Mouse (Mus musculus): Measurements from ENCODE around the gene Fshr. TPM values are rescaled to one million over a fixed set of nuclear protein-coding genes. Genes with fewer than 3 reads are reported as not detected.

Gene Fshr
- polyA plus RNA-seq, 1 experiment from 2014 or later = not detected

GRCm38 (mm10) chr17:88966028-88966427 lies 234.4 kb downstream of the Fshr start:
- WGBS = 72% methylated on average over 3 of the region's 3 CpGs
- Histone ChIP-seq H3K36me3 (no peaks in the 10 kb centered on the region), H3K9ac (replicated peaks) (no peak overlapping the region), H3K27me3 (no peaks in the 10 kb centered on the region), H3K27ac (no peak overlapping the region), H3K4me1 (replicated peaks) (no peaks in the 10 kb centered on the region), H3K4me2 (no peak overlapping the region), H3K4me3 (replicated peaks) (no peak overlapping the region), H3K9me3 (no peaks in the 10 kb centered on the region)
- ATAC-seq (ENCODE audit: insufficient number of reproducible peaks, insufficient read depth, low FRiP score, low TSS enrichment, low read depth) = no peak

- Histone ChIP-seq H3K9me3 (no peaks in the 10 kb centered on the region), H3K9ac (replicated peaks) (no peak overlapping the region), H3K4me2 (no peak overlapping the region), H3K27ac (no peak overlapping the region), H3K4me1 (replicated peaks) (no peaks in the 10 kb centered on the region), H3K27me3 (no peaks in the 10 kb centered on the region; the same call in 1 of the 2 replicates), H3K4me3 (replicated peaks) (no peak overlapping the region), H3K36me3 (no peaks in the 10 kb centered on the region)
- WGBS = 28% methylated on average over 5 of the region's 5 CpGs
- ATAC-seq (ENCODE audit: insufficient number of reproducible peaks, insufficient read depth, low FRiP score, low TSS enrichment, low read depth) = no peak
Measured at GRCm38 (mm10) chr17:88954011-88954410, 246.5 kb downstream of the Fshr start.

GRCm38 (mm10) chr17:88938153-88938681 lies 262.3 kb downstream of the Fshr start:
- H3K27me3 ChIP-seq = no peaks in the 10 kb centered on the region
- peaks cover 13% of the 10 kb centered on the region for H3K4me1 ChIP-seq (replicated peaks)
- H3K4me2 ChIP-seq = no peak overlapping the region
- H3K9me3 ChIP-seq = no peaks in the 10 kb centered on the region
- H3K36me3 ChIP-seq = no peaks in the 10 kb centered on the region
- 37% methylated on average over 4 of the region's 4 CpGs for WGBS
- no peak overlapping the region for H3K4me3 ChIP-seq (replicated peaks)
- H3K9ac ChIP-seq (replicated peaks) = no peak overlapping the region
- peak overlapping the region; percentile 53; the same call in 1 of the 2 replicates for H3K27ac ChIP-seq
- no peak for ATAC-seq (ENCODE audit: insufficient number of reproducible peaks, insufficient read depth, low FRiP score, low TSS enrichment, low read depth)

- peak overlapping the region; percentile 53; the same call in 1 of the 2 replicates for H3K27ac ChIP-seq
- no peak overlapping the region for H3K9ac ChIP-seq (replicated peaks)
- H3K4me2 ChIP-seq = no peak overlapping the region
- no peaks in the 10 kb centered on the region for H3K27me3 ChIP-seq
- peak; percentile 86; the same call in 1 of the 2 replicates for ATAC-seq (ENCODE audit: insufficient number of reproducible peaks, insufficient read depth, low FRiP score, low TSS enrichment, low read depth)
- no peaks in the 10 kb centered on the region for H3K9me3 ChIP-seq
- peaks cover 13% of the 10 kb centered on the region for H3K4me1 ChIP-seq (replicated peaks)
- no peak overlapping the region for H3K4me3 ChIP-seq (replicated peaks)
- H3K36me3 ChIP-seq = no peaks in the 10 kb centered on the region
- WGBS = 39% methylated on average over 7 of the region's 7 CpGs
Measured at GRCm38 (mm10) chr17:88937341-88938152, 262.9 kb downstream of the Fshr start.

- Histone ChIP-seq H3K36me3 (no peaks in the 10 kb centered on the region), H3K27me3 (no peaks in the 10 kb centered on the region), H3K27ac (no peak overlapping the region), H3K4me1 (replicated peaks) (peaks cover 13% of the 10 kb centered on the region), H3K4me3 (replicated peaks) (no peak overlapping the region), H3K9me3 (no peaks in the 10 kb centered on the region), H3K4me2 (no peak overlapping the region), H3K9ac (replicated peaks) (no peak overlapping the region)
- ATAC-seq (ENCODE audit: insufficient number of reproducible peaks, insufficient read depth, low FRiP score, low TSS enrichment, low read depth) = no peak
- WGBS = 83% methylated on average over 3 of the region's 3 CpGs
Measured at GRCm38 (mm10) chr17:88936941-88937340, 263.5 kb downstream of the Fshr start.
